Mouse (Mus musculus): ENCODE data around the gene Gtf2h2.
"Not testable (repeated sequence)": the region's sequence is repeated elsewhere in the genome, so short reads cannot be mapped to it uniquely, and the experiment has no call there.

The Gtf2h2 gene

GRCm38 (mm10) chr13:100490424-100490823 is 2.0 kb downstream of the Gtf2h2 start:
- no peak for DNase-seq (ENCODE audit: low spot score in 2 of 2)

- DNase-seq (ENCODE audit: low spot score in 2 of 2), result no peak
Measured at GRCm38 (mm10) chr13:100483610-100484009, 8.8 kb downstream of the Gtf2h2 start.

- no peak for DNase-seq (ENCODE audit: low spot score in 2 of 2)
Measured at GRCm38 (mm10) chr13:100463527-100464222, 28.7 kb downstream of the Gtf2h2 start.

DNA sequence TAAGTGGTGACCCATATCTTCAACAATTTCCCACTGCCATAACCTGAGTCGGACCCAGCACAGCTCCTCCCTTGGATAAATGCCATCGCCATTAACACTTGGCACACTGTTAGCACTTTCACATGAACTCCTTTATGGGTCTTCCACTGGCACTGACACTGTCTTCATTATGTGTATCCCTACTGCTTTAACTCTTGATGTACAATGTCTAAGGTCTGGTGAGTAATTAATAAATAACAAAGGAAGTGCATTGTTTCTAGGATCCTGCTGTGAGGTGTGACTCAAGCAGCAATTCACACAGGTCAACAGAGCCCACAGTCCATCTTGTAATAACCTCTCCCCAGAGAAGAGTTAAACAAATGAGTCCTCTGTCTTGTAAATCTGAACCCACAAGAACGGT is 31.0 kb downstream of the Gtf2h2 start:
- no peak for DNase-seq (ENCODE audit: low spot score in 2 of 2)

DNA sequence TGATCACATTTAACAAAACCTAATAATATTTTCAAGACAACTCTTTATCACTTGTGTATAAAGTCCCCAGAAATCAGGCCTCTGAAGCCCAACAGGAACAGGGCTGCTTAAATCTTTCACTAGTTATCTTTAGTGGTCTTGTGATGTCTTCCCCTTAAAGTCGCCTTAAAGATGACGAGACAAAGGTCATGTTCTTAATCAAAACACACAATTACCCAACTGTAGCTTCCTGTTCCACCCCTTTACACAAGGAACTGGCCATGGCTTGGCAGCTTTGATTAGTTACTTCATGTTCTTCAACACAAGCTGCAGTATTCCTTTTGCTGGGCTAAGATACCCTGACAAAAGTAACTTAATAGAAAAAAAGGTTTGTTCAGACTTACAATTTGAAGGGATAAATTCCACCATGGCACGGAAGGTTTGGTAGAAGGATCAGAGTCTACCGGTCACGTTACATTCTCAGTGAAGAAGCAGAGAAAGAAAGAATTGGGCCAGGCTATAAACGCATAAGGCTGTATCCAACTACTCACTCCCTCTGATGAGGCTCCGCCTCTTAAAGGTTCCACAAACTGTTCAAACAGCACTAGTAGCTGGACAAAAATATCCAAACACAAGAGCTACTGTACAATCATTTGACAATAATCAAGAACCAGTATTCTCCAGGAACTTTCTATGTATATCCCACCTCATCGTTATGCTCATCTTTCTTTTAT is 39.8 kb downstream of the Gtf2h2 start, which contains the start of gene Naip1:
Gene Naip1, minus strand, starts transcription at position 455 of the 713 bp plus-strand sequence.
- DNase-seq (ENCODE audit: low spot score in 2 of 2), result not testable (repeated sequence)

DNA sequence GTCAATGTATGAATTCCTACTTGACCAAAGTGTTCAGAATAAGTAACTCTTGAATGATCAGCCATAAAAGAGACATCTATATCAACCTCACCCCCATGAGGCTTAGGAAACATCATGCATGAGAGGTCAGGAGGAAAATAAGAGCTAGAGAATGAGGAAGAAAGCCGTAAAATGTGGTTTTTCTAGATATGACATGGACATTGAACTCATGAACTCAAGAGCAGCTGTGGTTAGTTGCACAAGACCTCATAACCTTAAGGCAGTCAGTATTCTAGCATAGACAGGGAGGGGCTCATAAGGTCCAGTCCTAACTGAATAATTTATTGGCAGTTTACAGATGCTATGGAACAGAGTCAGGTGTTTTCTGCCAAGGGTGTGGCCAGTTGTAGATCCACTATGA is 42.9 kb downstream of the Gtf2h2 start:
- DNase-seq (ENCODE audit: low spot score in 2 of 2), result no peak

GRCm38 (mm10) chr13:100440116-100440515 is 52.3 kb downstream of the Gtf2h2 start:
- no peak for DNase-seq (ENCODE audit: low spot score in 2 of 2)

DNA sequence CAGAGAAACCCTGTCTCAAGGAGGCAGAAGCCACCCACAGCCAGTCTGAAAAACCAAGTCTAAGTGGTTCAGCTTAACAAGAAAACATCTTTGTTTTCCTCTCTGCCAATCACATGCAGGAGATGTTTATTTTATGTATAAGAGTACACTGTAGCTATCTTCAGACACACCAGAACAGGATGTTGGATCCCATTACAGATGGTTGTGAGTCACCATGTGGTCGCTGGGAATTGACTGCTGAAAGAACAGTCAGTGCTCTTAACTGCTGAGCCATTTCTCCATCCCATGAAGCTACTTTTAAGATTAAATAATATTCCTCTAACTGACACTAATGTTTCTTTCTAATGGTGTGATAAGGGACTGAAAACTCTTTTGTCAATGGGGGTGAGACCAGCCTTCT is 53.7 kb downstream of the Gtf2h2 start:
- DNase-seq (ENCODE audit: low spot score in 2 of 2), result no peak

DNA sequence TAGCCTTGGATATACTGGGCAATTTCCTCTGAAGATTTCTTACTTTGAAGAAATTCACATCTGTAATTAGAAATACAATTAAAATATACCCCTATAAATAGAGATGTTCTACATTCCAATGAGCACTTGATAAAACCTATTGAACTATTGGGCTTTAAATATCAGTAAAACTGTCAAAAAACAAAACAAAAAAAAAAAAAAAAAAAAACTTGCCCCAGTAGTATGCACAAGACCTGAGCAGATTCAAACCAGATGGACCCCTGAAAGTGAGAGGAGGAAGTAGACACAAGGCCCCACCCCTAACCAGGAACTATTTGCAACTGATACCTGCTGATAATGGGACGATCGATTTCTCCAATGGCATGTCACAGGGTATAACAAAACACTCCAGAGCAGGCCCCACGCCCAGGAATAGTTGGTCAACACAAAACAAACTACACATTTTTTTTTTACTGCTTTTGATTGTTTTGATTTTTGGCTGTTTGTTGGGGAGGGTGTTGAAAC is 55.0 kb downstream of the Gtf2h2 start:
- no peak for DNase-seq (ENCODE audit: low spot score in 2 of 2)

DNA sequence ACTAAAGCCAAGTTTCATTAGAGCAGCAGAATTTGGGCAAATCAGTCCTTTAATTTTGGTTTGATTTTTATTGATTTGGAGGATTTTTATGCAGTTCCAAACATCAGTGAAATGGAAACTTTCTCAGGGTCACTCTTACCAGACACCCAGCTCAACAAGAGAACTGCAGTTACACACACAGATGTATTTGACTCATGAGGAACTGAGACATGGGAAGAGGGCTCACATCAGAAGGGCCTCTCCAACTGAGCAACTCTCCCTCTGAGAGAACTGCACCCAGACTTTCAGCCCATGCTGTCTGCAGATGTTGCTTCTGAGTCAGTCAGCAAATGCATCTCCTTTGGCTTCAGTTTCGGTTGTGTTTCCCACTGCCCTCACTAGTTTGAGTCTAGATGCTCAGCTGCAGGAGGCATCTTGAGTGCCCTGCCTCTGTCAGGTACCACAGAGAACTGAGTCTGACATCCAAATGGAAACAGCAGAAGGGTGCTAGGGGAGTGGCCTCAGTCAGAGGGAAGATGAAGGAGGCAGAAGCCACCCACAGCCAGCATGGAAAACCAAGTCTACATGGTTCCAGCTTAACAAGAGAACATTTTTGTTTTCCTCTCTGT is 55.7 kb downstream of the Gtf2h2 start:
- not testable (repeated sequence) for DNase-seq (ENCODE audit: low spot score in 2 of 2)

GRCm38 (mm10) chr13:100419958-100420357 is 72.4 kb downstream of the Gtf2h2 start:
- DNase-seq (ENCODE audit: low spot score in 2 of 2), result not testable (repeated sequence)

DNA sequence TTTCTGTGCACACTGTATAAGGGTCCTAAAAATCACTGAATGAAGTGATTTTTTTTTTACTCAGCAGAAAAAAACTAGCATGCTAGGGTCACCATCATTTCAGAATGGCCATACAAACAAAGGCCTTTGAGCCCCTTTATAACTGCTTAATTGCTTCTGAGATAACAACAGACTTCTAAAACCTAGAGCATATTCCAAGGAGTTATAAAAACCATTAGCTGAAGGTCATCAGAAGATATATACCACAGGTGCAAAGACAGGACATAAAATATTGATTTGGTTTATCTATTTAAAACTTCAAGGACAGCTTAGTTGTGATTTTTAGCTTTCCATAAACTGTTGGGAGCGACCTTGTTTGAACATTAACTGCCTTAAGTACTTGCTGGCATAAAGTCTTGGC is 78.0 kb downstream of the Gtf2h2 start:
- no peak for DNase-seq (ENCODE audit: low spot score in 2 of 2)

All from heart, adult 9 months (tissue).